Mouse (Mus musculus) small intestine, adult 2 months (tissue): ENCODE data around the gene Parva.

Experiments
- CTCF ChIP-seq: fragments of 200-500 bp; IDR thresholded peaks from 2 replicates; pipeline ENCODE4 v1.5.1; 2012; ENCODE audit warnings: low read depth, mild to moderate bottlenecking, control low read depth, inconsistent platforms, low read length, moderate library complexity, mixed read lengths; ENCODE audit not compliant: insufficient replicate concordance, insufficient read length; ENCODE audit errors: extremely low read depth
- POLR2A ChIP-seq: fragments of 200-500 bp; IDR thresholded peaks from 2 replicates; pipeline ENCODE4 v1.6.1; 2012; ENCODE audit warnings: low read depth, mild to moderate bottlenecking, control low read depth, inconsistent platforms, low read length, moderate library complexity

- no peak for TF ChIP-seq POLR2A
- no peak for TF ChIP-seq CTCF
Observed at GRCm38 (mm10) chr7:112417598-112417997, 9.7 kb upstream of the Parva start.
